Mouse (Mus musculus) myocyte (in vitro differentiated cells): ENCODE results near the gene Dlgap1.

Experiments used
- CEBPB ChIP-seq: IDR thresholded peaks from 2 replicates; pipeline ENCODE4 v1.6.1; 2011; ENCODE audit warnings: mild to moderate bottlenecking, moderate library complexity; ENCODE audit not compliant: poor library complexity, insufficient read depth, severe bottlenecking
- E2F4 ChIP-seq: IDR thresholded peaks from one replicate; pipeline ENCODE4 v1.6.1; 2011; ENCODE audit warnings: mild to moderate bottlenecking, control low read depth, moderate library complexity; ENCODE audit not compliant: insufficient read depth
- MAX ChIP-seq: IDR thresholded peaks from one replicate; pipeline ENCODE4 v1.6.1; 2011; ENCODE audit warnings: low read depth, mild to moderate bottlenecking, control low read depth
- MYOD1 ChIP-seq, 3 experiments: IDR thresholded peaks; one replicate each; pipeline ENCODE4 v1.6.1; 2011; ENCODE audit warnings: control low read depth in 2 of 3, low read depth in 2 of 3, mild to moderate bottlenecking in 2 of 3, moderate library complexity in 1 of 3; ENCODE audit not compliant: insufficient read length in 2 of 3, control insufficient read depth in 1 of 3
- MYOG ChIP-seq, 3 experiments: IDR thresholded peaks; one replicate each; pipeline ENCODE4 v1.6.1; 2011; ENCODE audit warnings: control low read depth in 2 of 3, low read depth in 2 of 3, mild to moderate bottlenecking in 2 of 3; ENCODE audit not compliant: insufficient read length in 2 of 3, control insufficient read depth in 1 of 3, insufficient read depth in 1 of 3
- POLR2A ChIP-seq: IDR thresholded peaks from one replicate; pipeline ENCODE4 v1.6.1; 2011; ENCODE audit warnings: low read depth, mild to moderate bottlenecking, control low read depth, moderate library complexity; ENCODE audit not compliant: insufficient read length
- POLR2AphosphoS2 ChIP-seq: IDR thresholded peaks from one replicate; pipeline ENCODE4 v1.6.1; 2011; ENCODE audit warnings: low read depth, control low read depth; ENCODE audit not compliant: insufficient read length
- TCF12 ChIP-seq: IDR thresholded peaks from one replicate; pipeline ENCODE4 v1.6.1; 2011; ENCODE audit warnings: mild to moderate bottlenecking, control low read depth; ENCODE audit not compliant: poor library complexity, insufficient read depth, severe bottlenecking
- TCF3 ChIP-seq: IDR thresholded peaks from one replicate; pipeline ENCODE4 v1.6.1; 2011; ENCODE audit warnings: low read depth, control low read depth; ENCODE audit not compliant: insufficient read length
- USF1 ChIP-seq: IDR thresholded peaks from one replicate; pipeline ENCODE4 v1.6.1; 2011; ENCODE audit warnings: low read depth, mild to moderate bottlenecking, control low read depth, moderate library complexity

DNA sequence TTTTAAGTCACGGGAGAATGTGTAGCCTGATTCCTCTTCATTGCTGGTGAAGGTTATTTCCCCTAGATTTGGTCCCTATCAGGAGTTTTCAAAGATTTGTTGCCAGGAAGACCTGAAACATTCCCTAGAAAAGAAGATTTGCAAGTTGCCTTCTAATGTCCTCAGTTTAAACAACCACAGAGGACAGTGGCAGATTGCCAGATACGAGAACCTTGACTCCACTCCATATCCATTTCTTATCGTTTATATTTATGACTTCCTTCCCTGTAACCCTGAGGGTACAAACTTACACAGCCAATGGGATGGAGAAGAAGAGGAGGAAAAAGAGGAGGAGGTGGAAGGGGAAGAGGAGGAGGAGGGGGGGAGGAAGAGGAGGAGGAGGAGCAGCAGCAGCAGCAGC is 4.2 kb downstream of the Dlgap1 start:
- TF ChIP-seq E2F4 (no peak), POLR2A (no peak), MYOD1 (IDR thresholded peaks at IDR 0.05; ENCODE audit: control insufficient read depth in 1 of 3, insufficient read length in 2 of 3, low read depth in 2 of 3) (no peak), TCF3 (no peak), MAX (no peak), CEBPB (no peak), TCF12 (no peak), MYOG (IDR thresholded peaks at IDR 0.05; ENCODE audit: control insufficient read depth in 1 of 3, insufficient read depth in 1 of 3, insufficient read length in 2 of 3, low read depth in 2 of 3) (no peak), USF1 (no peak), POLR2AphosphoS2 (no peak)
